Mouse (Mus musculus): ENCODE data around the gene Ffar1. TPM values are rescaled to one million over a fixed set of nuclear protein-coding genes. Genes with fewer than 3 reads are reported as not detected.

Gene Ffar1
- total RNA-seq, 2 experiments from 2014 or later: not detected

Other genes with a start within 250 kb of the Ffar1 start
- gene Upk1a, start 248.7 kb downstream of the Ffar1 start, total RNA-seq (2015): 0.61 and 1.3 TPM in 2 replicates
- 0.14 TPM in 1 of 2 replicates, not detected in the other for gene Upk1a, start 248.7 kb downstream of the Ffar1 start, total RNA-seq (2017)
- gene Cox6b1, start 235.4 kb downstream of the Ffar1 start, total RNA-seq (2015): 325 and 346 TPM in 2 replicates
- 428 and 592 TPM in 2 replicates for gene Cox6b1, start 235.4 kb downstream of the Ffar1 start, total RNA-seq (2017)
- not detected in 2 replicates for gene Etv2, start 225.7 kb downstream of the Ffar1 start, total RNA-seq (2015)
- gene Etv2, start 225.7 kb downstream of the Ffar1 start, total RNA-seq (2017): not detected in 2 replicates
- gene Rbm42, start 211.2 kb downstream of the Ffar1 start, total RNA-seq (2015): 43.9 and 52.2 TPM in 2 replicates
- gene Rbm42, start 211.2 kb downstream of the Ffar1 start, total RNA-seq (2017): 36.7 and 39.9 TPM in 2 replicates
- gene Haus5, start 196.6 kb downstream of the Ffar1 start, total RNA-seq (2015): 31.0 and 31.3 TPM in 2 replicates
- 21.5 and 28.7 TPM in 2 replicates for gene Haus5, start 196.6 kb downstream of the Ffar1 start, total RNA-seq (2017)
- not detected in 2 replicates for gene Pmis2, start 190.0 kb downstream of the Ffar1 start, total RNA-seq (2015)
- gene Pmis2, start 190.0 kb downstream of the Ffar1 start, total RNA-seq (2017): not detected in 2 replicates
- 0.69 TPM in 1 of 2 replicates, not detected in the other for gene 2200002J24Rik, start 162.6 kb downstream of the Ffar1 start, total RNA-seq (2015)
- gene 2200002J24Rik, start 162.6 kb downstream of the Ffar1 start, total RNA-seq (2017): not detected in 2 replicates
- gene Atp4a, start 149.4 kb downstream of the Ffar1 start, total RNA-seq (2015): 1.2 and 1.3 TPM in 2 replicates
- gene Atp4a, start 149.4 kb downstream of the Ffar1 start, total RNA-seq (2017): 0.37 and 0.51 TPM in 2 replicates
- gene Tmem147, start 132.0 kb downstream of the Ffar1 start, total RNA-seq (2015): 210 and 218 TPM in 2 replicates
- 65.9 and 76.4 TPM in 2 replicates for gene Tmem147, start 132.0 kb downstream of the Ffar1 start, total RNA-seq (2017)
- gene Gapdhs, start 117.9 kb downstream of the Ffar1 start, total RNA-seq (2015): not detected in 2 replicates
- gene Gapdhs, start 117.9 kb downstream of the Ffar1 start, total RNA-seq (2017): not detected in 2 replicates
- gene Sbsn, start 110.1 kb downstream of the Ffar1 start, total RNA-seq (2015): 1.6 TPM in 2 replicates
- gene Sbsn, start 110.1 kb downstream of the Ffar1 start, total RNA-seq (2017): 0.47 and 1.3 TPM in 2 replicates
- 81.7 and 87.4 TPM in 2 replicates for gene Dmkn, start 97.8 kb downstream of the Ffar1 start, total RNA-seq (2015)
- 95.3 and 119 TPM in 2 replicates for gene Dmkn, start 97.8 kb downstream of the Ffar1 start, total RNA-seq (2017)
- not detected in 2 replicates for gene Krtdap, start 73.7 kb downstream of the Ffar1 start, total RNA-seq (2015)
- not detected in 2 replicates for gene Krtdap, start 73.7 kb downstream of the Ffar1 start, total RNA-seq (2017)
- 8.5 and 8.8 TPM in 2 replicates for gene Ffar2, start 37.8 kb downstream of the Ffar1 start, total RNA-seq (2015)
- 25.9 and 31.5 TPM in 2 replicates for gene Ffar2, start 37.8 kb downstream of the Ffar1 start, total RNA-seq (2017)
- not detected in 2 replicates for gene Ffar3, start 5.4 kb downstream of the Ffar1 start, total RNA-seq (2015)
- not detected in 2 replicates for gene Ffar3, start 5.4 kb downstream of the Ffar1 start, total RNA-seq (2017)
- 0.29 and 1.3 TPM in 2 replicates for gene Cd22, start 18.8 kb upstream of the Ffar1 start, total RNA-seq (2015)
- 0.07 and 0.29 TPM in 2 replicates for gene Cd22, start 18.8 kb upstream of the Ffar1 start, total RNA-seq (2017)
- 0.39 TPM in 1 of 2 replicates, not detected in the other for gene Mag, start 53.3 kb upstream of the Ffar1 start, total RNA-seq (2015)
- 0.37 and 1.3 TPM in 2 replicates for gene Mag, start 53.3 kb upstream of the Ffar1 start, total RNA-seq (2017)
- not detected in 2 replicates for gene Hamp2, start 63.1 kb upstream of the Ffar1 start, total RNA-seq (2015)
- gene Hamp2, start 63.1 kb upstream of the Ffar1 start, total RNA-seq (2017): not detected in 2 replicates
- not detected in 2 replicates for gene Hamp, start 82.5 kb upstream of the Ffar1 start, total RNA-seq (2015)
- gene Hamp, start 82.5 kb upstream of the Ffar1 start, total RNA-seq (2017): not detected in 2 replicates
- gene Usf2, start 95.2 kb upstream of the Ffar1 start, total RNA-seq (2015): 92.6 and 97.4 TPM in 2 replicates
- 137 and 162 TPM in 2 replicates for gene Usf2, start 95.2 kb upstream of the Ffar1 start, total RNA-seq (2017)
- gene Lsr, start 111.9 kb upstream of the Ffar1 start, total RNA-seq (2015): 0.12 and 0.59 TPM in 2 replicates
- 0.33 and 0.68 TPM in 2 replicates for gene Lsr, start 111.9 kb upstream of the Ffar1 start, total RNA-seq (2017)
- gene Fam187b, start 112.2 kb upstream of the Ffar1 start, total RNA-seq (2015): 0.10 and 0.34 TPM in 2 replicates
- gene Fam187b, start 112.2 kb upstream of the Ffar1 start, total RNA-seq (2017): 0.42 and 0.91 TPM in 2 replicates
- 389 and 471 TPM in 2 replicates for gene Fxyd5, start 180.9 kb upstream of the Ffar1 start, total RNA-seq (2015)
- gene Fxyd5, start 180.9 kb upstream of the Ffar1 start, total RNA-seq (2017): 244 and 257 TPM in 2 replicates
- gene Fxyd7, start 189.9 kb upstream of the Ffar1 start, total RNA-seq (2015): not detected in 2 replicates
- not detected in 2 replicates for gene Fxyd7, start 189.9 kb upstream of the Ffar1 start, total RNA-seq (2017)
- not detected in 2 replicates for gene Fxyd1, start 195.6 kb upstream of the Ffar1 start, total RNA-seq (2015)
- gene Fxyd1, start 195.6 kb upstream of the Ffar1 start, total RNA-seq (2017): not detected in 2 replicates
- 0.57 TPM in 1 of 2 replicates, not detected in the other for gene Lgi4, start 197.8 kb upstream of the Ffar1 start, total RNA-seq (2015)
- gene Lgi4, start 197.8 kb upstream of the Ffar1 start, total RNA-seq (2017): 0.10 TPM in 1 of 2 replicates, not detected in the other
- gene Fxyd3, start 215.1 kb upstream of the Ffar1 start, total RNA-seq (2015): not detected in 2 replicates
- gene Fxyd3, start 215.1 kb upstream of the Ffar1 start, total RNA-seq (2017): not detected in 2 replicates

All from megakaryocyte progenitor cell, adult 5-6 weeks (primary cell).